Mouse (Mus musculus): ENCODE measurements around the gene Acot1.
"Not testable (repeated sequence)": the region's sequence is repeated elsewhere in the genome, so short reads cannot be mapped to it uniquely, and the experiment has no call there.

GRCm38 (mm10) chr12:84022266-84022665 is 13.0 kb downstream of the Acot1 start:
- not testable (repeated sequence) for TF ChIP-seq GATA1, TAL1 (IDR thresholded peaks at IDR 0.05; ENCODE audit: low read length)
